Mouse (Mus musculus): ENCODE measurements around the gene Fam163a. TPM values are rescaled to one million over a fixed set of nuclear protein-coding genes. Genes with fewer than 3 reads are reported as not detected.

Fam163a gene
- polyA plus RNA-seq, 1 experiment from 2014 or later, result 4.2 TPM

- peaks cover 4% of the 10 kb centered on the region for H3K27me3 ChIP-seq (ENCODE audit: control insufficient read depth, insufficient read depth, low read length)
- no peak for ATAC-seq (ENCODE audit: insufficient read depth, low FRiP score)
- 64% methylated on average over 6 of the region's 6 CpGs for WGBS
- no peak overlapping the region for H3K4me3 ChIP-seq (replicated peaks; ENCODE audit: low read length)
- no peaks in the 10 kb centered on the region for H3K4me1 ChIP-seq (ENCODE audit: control insufficient read depth, insufficient read depth, low read length)
- no peak overlapping the region for H3K4me2 ChIP-seq (ENCODE audit: low read depth, low read length)
- H3K27ac ChIP-seq (ENCODE audit: low read length), result no peak overlapping the region
- H3K9me3 ChIP-seq (replicated peaks; ENCODE audit: control insufficient read depth, low read length), result no peaks in the 10 kb centered on the region
- no peak overlapping the region for H3K9ac ChIP-seq (ENCODE audit: low read length)
- no peaks in the 10 kb centered on the region for H3K36me3 ChIP-seq (ENCODE audit: control insufficient read depth, insufficient read depth, low read length)
Measured at GRCm38 (mm10) chr1:156211809-156212317, 7.0 kb upstream of the Fam163a start.

DNA sequence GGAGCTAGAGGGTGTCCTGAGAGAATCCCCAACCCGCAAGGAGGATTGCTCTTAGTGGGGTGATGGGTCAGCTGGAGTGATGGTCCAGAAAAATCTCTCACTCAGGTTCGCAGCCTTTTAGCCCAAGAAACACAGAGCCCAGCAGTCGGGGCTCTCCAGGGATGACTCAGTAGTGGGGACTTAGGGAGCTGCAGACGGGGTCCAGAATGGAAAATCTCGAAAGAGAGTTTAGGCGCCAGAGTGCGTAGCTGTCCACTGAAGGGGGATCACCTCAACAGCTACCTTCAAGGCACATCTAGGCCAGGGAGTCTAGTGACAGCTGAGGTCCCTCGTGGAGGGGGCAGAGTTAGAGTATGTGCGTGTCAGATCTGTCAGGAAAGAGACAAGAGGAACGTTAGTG is 338 bp upstream of the Fam163a start:
- Histone ChIP-seq H3K27me3 (ENCODE audit: control insufficient read depth, insufficient read depth, low read length) (peaks cover 52% of the 10 kb centered on the region), H3K4me3 (replicated peaks; ENCODE audit: low read length) (peak overlapping the region; percentile 42), H3K9ac (ENCODE audit: low read length) (no peak overlapping the region), H3K9me3 (replicated peaks; ENCODE audit: control insufficient read depth, low read length) (no peaks in the 10 kb centered on the region; the same call in 1 of the 2 replicates), H3K4me1 (ENCODE audit: control insufficient read depth, insufficient read depth, low read length) (peaks cover 5% of the 10 kb centered on the region; the same call in 1 of the 2 replicates), H3K27ac (ENCODE audit: low read length) (no peak overlapping the region), H3K4me2 (ENCODE audit: low read depth, low read length) (peak overlapping the region; percentile 58), H3K36me3 (ENCODE audit: control insufficient read depth, insufficient read depth, low read length) (no peaks in the 10 kb centered on the region)
- no peak for ATAC-seq (ENCODE audit: insufficient read depth, low FRiP score)
- WGBS, result 21% methylated on average over 10 of the region's 10 CpGs

DNA sequence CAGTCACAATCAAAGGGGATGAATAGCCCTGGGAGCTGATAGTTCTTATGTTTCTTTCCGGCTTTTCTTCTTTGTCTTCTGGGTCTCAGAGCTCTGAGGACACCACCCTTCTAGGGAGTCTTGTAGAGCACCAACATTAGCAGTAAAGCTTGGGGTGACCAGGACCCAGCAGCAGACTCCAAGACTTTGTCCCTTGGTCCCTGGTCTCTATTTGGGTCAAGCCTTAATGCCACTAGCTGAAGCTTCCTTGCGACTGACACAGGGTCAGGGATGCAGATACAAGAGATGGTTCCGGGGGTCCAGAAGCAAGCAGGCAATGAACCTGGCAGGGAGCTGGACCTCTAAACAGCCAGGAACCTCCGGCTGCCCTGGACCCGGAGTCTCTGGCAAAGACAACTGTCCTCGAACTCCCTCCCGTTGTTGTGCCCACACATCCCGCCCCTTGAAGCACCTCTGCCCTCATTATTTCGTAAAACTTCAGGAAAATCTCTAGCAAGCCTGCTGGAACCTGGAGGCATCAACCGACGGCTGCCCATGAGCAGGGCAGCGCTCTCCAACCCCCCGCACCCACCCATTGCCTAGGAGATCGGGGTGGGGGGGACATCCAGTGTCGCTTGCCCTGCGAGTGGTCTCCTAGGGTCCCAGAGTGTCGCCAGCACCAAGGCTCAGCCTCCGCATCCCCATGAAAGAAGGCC is 718 bp downstream of the Fam163a start:
- Histone ChIP-seq H3K9ac (ENCODE audit: low read length) (peak overlapping the region; percentile 58), H3K9me3 (replicated peaks; ENCODE audit: control insufficient read depth, low read length) (no peaks in the 10 kb centered on the region; the same call in 1 of the 2 replicates), H3K4me2 (ENCODE audit: low read depth, low read length) (peak overlapping the region; percentile 58), H3K4me1 (ENCODE audit: control insufficient read depth, insufficient read depth, low read length) (peaks cover 5% of the 10 kb centered on the region; the same call in 1 of the 2 replicates), H3K4me3 (replicated peaks; ENCODE audit: low read length) (peak overlapping the region; percentile 42), H3K36me3 (ENCODE audit: control insufficient read depth, insufficient read depth, low read length) (no peaks in the 10 kb centered on the region), H3K27me3 (ENCODE audit: control insufficient read depth, insufficient read depth, low read length) (peaks cover 52% of the 10 kb centered on the region), H3K27ac (ENCODE audit: low read length) (no peak overlapping the region)
- WGBS, result 3% methylated on average over 18 of the region's 18 CpGs
- ATAC-seq (ENCODE audit: insufficient read depth, low FRiP score), result no peak; the same call in 1 of the 2 replicates

DNA sequence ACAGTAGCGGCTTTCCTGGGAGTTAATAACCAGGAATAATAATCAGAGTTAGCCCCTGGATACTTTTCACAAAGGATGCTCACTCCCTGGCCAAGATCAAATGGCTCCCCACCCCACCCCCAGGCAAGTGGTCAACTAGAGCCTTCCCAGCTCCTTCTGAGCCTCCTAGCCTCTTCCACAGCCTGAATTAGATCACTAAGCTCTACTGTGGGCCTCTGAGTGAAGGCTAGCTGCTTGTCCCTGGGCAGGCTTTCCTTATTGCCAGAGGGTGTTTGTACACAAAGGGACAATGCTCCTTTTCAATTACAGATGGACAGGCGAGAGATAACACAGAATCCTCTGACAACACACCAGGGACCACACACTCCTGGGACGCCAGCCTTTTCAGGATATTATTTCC is 2.2 kb downstream of the Fam163a start:
- H3K27ac ChIP-seq (ENCODE audit: low read length), result no peak overlapping the region
- no peaks in the 10 kb centered on the region; the same call in 1 of the 2 replicates for H3K9me3 ChIP-seq (replicated peaks; ENCODE audit: control insufficient read depth, low read length)
- H3K9ac ChIP-seq (ENCODE audit: low read length), result no peak overlapping the region
- peaks cover 5% of the 10 kb centered on the region; the same call in 1 of the 2 replicates for H3K4me1 ChIP-seq (ENCODE audit: control insufficient read depth, insufficient read depth, low read length)
- H3K4me2 ChIP-seq (ENCODE audit: low read depth, low read length), result no peak overlapping the region
- ATAC-seq (ENCODE audit: insufficient read depth, low FRiP score), result no peak
- H3K4me3 ChIP-seq (replicated peaks; ENCODE audit: low read length), result no peak overlapping the region
- peaks cover 52% of the 10 kb centered on the region for H3K27me3 ChIP-seq (ENCODE audit: control insufficient read depth, insufficient read depth, low read length)
- WGBS, result 58% methylated on average over 3 of the region's 3 CpGs
- H3K36me3 ChIP-seq (ENCODE audit: control insufficient read depth, insufficient read depth, low read length), result no peaks in the 10 kb centered on the region

GRCm38 (mm10) chr1:156201069-156201468 is 3.8 kb downstream of the Fam163a start:
- WGBS, result 81% methylated on average over 3 of the region's 3 CpGs
- no peaks in the 10 kb centered on the region; the same call in 1 of the 2 replicates for H3K9me3 ChIP-seq (replicated peaks; ENCODE audit: control insufficient read depth, low read length)
- no peak overlapping the region for H3K4me3 ChIP-seq (replicated peaks; ENCODE audit: low read length)
- no peaks in the 10 kb centered on the region for H3K36me3 ChIP-seq (ENCODE audit: control insufficient read depth, insufficient read depth, low read length)
- H3K4me2 ChIP-seq (ENCODE audit: low read depth, low read length), result no peak overlapping the region
- peaks cover 40% of the 10 kb centered on the region for H3K27me3 ChIP-seq (ENCODE audit: control insufficient read depth, insufficient read depth, low read length)
- peaks cover 5% of the 10 kb centered on the region; the same call in 1 of the 2 replicates for H3K4me1 ChIP-seq (ENCODE audit: control insufficient read depth, insufficient read depth, low read length)
- no peak overlapping the region for H3K27ac ChIP-seq (ENCODE audit: low read length)
- H3K9ac ChIP-seq (ENCODE audit: low read length), result no peak overlapping the region
- ATAC-seq (ENCODE audit: insufficient read depth, low FRiP score), result no peak

DNA sequence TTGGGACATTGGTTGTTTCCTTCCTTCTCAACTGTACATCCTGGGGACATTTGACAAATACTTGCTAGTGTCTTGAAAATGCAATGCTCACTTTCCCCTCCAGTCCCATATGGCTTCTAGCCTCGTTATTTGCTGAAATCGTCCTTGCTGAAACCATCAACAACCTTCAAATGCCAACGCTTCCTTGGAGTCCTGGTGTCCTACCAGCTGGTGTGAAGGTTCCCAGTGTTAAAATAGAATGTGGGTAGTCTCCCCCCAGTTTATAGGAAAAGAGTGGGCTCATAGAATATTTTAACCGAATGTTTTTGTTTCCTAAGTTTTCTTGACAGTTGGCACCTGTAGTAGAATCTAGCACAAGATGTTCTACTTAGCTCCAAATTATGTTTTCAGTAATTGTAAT is 7.2 kb downstream of the Fam163a start:
- Histone ChIP-seq H3K9ac (ENCODE audit: low read length) (no peak overlapping the region), H3K27ac (ENCODE audit: low read length) (no peak overlapping the region), H3K4me1 (ENCODE audit: control insufficient read depth, insufficient read depth, low read length) (no peaks in the 10 kb centered on the region), H3K36me3 (ENCODE audit: control insufficient read depth, insufficient read depth, low read length) (no peaks in the 10 kb centered on the region), H3K4me2 (ENCODE audit: low read depth, low read length) (no peak overlapping the region), H3K27me3 (ENCODE audit: control insufficient read depth, insufficient read depth, low read length) (peaks cover 5% of the 10 kb centered on the region), H3K9me3 (replicated peaks; ENCODE audit: control insufficient read depth, low read length) (no peaks in the 10 kb centered on the region; the same call in 1 of the 2 replicates), H3K4me3 (replicated peaks; ENCODE audit: low read length) (no peak overlapping the region)
- no peak for ATAC-seq (ENCODE audit: insufficient read depth, low FRiP score)
- 80% methylated on average over 4 of the region's 4 CpGs for WGBS

DNA sequence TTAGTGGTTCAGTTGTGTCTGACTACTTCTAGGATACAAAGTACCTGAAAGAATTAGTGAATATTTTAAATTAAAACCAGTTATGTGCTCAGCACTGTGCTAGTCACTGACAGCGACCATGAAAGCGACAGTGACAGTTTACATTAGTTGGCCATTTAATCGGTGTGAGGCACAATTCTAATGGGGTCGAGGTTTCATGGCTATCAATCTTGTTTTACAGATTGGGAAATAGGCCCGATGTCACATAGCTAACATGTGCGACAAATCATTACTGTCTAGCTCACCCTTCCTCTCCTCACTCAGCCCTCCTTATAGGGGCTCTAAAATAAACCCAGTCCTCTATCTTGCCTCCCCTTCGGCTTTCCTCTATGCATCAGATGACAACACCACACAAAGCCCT is 11.5 kb downstream of the Fam163a start:
- Histone ChIP-seq H3K4me1 (ENCODE audit: control insufficient read depth, insufficient read depth, low read length) (no peaks in the 10 kb centered on the region), H3K27me3 (ENCODE audit: control insufficient read depth, insufficient read depth, low read length) (no peaks in the 10 kb centered on the region), H3K9me3 (replicated peaks; ENCODE audit: control insufficient read depth, low read length) (no peaks in the 10 kb centered on the region), H3K36me3 (ENCODE audit: control insufficient read depth, insufficient read depth, low read length) (no peaks in the 10 kb centered on the region), H3K9ac (ENCODE audit: low read length) (no peak overlapping the region), H3K4me2 (ENCODE audit: low read depth, low read length) (no peak overlapping the region), H3K4me3 (replicated peaks; ENCODE audit: low read length) (no peak overlapping the region), H3K27ac (ENCODE audit: low read length) (no peak overlapping the region)
- WGBS, result 44% methylated on average over 7 of the region's 7 CpGs
- ATAC-seq (ENCODE audit: insufficient read depth, low FRiP score), result no peak

GRCm38 (mm10) chr1:156192853-156193252 is 12.0 kb downstream of the Fam163a start:
- Histone ChIP-seq H3K27ac (ENCODE audit: low read length) (no peak overlapping the region), H3K9me3 (replicated peaks; ENCODE audit: control insufficient read depth, low read length) (no peaks in the 10 kb centered on the region), H3K36me3 (ENCODE audit: control insufficient read depth, insufficient read depth, low read length) (no peaks in the 10 kb centered on the region), H3K9ac (ENCODE audit: low read length) (no peak overlapping the region), H3K27me3 (ENCODE audit: control insufficient read depth, insufficient read depth, low read length) (no peaks in the 10 kb centered on the region), H3K4me2 (ENCODE audit: low read depth, low read length) (no peak overlapping the region), H3K4me1 (ENCODE audit: control insufficient read depth, insufficient read depth, low read length) (no peaks in the 10 kb centered on the region), H3K4me3 (replicated peaks; ENCODE audit: low read length) (no peak overlapping the region)
- 64% methylated on average over 7 of the region's 7 CpGs for WGBS
- ATAC-seq (ENCODE audit: insufficient read depth, low FRiP score), result no peak

DNA sequence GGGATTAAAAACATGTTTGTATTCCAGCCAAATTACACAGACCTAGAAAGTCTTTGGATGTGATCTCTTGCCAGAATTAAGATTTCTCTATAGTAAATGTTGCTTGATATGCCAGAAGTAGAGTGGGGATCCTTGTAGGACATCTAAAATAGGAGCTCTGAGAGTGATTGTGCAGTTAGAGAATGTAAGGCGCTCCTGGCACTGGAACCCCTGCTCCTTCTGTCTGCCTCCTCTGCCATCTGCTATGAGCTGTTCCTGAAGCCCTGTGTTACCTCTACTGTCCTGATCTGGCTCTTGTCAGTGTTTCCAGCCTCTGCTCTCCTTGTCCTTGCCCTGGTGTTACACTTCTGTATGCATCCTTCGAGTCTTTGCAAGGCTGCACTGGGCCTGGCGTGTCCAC is 18.2 kb downstream of the Fam163a start:
- WGBS, result 93% methylated on average over 3 of the region's 3 CpGs
- no peak for ATAC-seq (ENCODE audit: insufficient read depth, low FRiP score)
- Histone ChIP-seq H3K9ac (ENCODE audit: low read length) (no peak overlapping the region), H3K27ac (ENCODE audit: low read length) (no peak overlapping the region), H3K36me3 (ENCODE audit: control insufficient read depth, insufficient read depth, low read length) (no peaks in the 10 kb centered on the region), H3K4me1 (ENCODE audit: control insufficient read depth, insufficient read depth, low read length) (peaks cover 8% of the 10 kb centered on the region), H3K27me3 (ENCODE audit: control insufficient read depth, insufficient read depth, low read length) (no peaks in the 10 kb centered on the region; the same call in 1 of the 2 replicates), H3K4me3 (replicated peaks; ENCODE audit: low read length) (no peak overlapping the region), H3K4me2 (ENCODE audit: low read depth, low read length) (no peak overlapping the region), H3K9me3 (replicated peaks; ENCODE audit: control insufficient read depth, low read length) (no peaks in the 10 kb centered on the region)

All from stomach, embryonic 16.5 days (tissue).